Mouse (Mus musculus) liver, embryonic 14.5 days (tissue): ENCODE results near the gene Per3. TPM values are rescaled to one million over a fixed set of nuclear protein-coding genes. Genes with fewer than 3 reads are reported as not detected.

Experiments
- ATAC-seq: fragments of 200-750 bp; cut with Nextera tagmentation; 2 replicates; pipeline ENCODE4 v1.8.0; 2017; ENCODE audit warnings: moderate number of reproducible peaks, mild to moderate bottlenecking, moderate library complexity; ENCODE audit not compliant: insufficient read depth
- DNase-seq, 3 experiments: peaks; one replicate each; pipeline ENCODE4 v3.0.0-alpha.2; 2012 to 2013; ENCODE audit warnings: low read depth in 3 of 3, low spot score in 3 of 3
- H3K27ac ChIP-seq: fragments of 300-500 bp; sonication (generic); 2 replicates; pipeline ENCODE4 v1.5.1; 2014; ENCODE audit warnings: moderate library complexity, mild to moderate bottlenecking, control low read depth, inconsistent platforms
- H3K27me3 ChIP-seq: fragments of 300-500 bp; sonication (generic); 2 replicates; pipeline ENCODE4 v1.6.1; 2014; ENCODE audit warnings: mild to moderate bottlenecking, low read length, moderate library complexity; ENCODE audit not compliant: control insufficient read depth, insufficient read depth
- H3K36me3 ChIP-seq: fragments of 300-500 bp; sonication (generic); replicated peaks from 2 replicates; pipeline ENCODE4 v1.6.1; 2014; ENCODE audit warnings: low read depth; ENCODE audit not compliant: control insufficient read depth, insufficient read depth
- H3K4me1 ChIP-seq, 2 experiments: fragments of 200-500 bp in 1 of 2; fragments of 300-500 bp in 1 of 2; sonication (generic) in 1 of 2; replicated peaks; 2 replicates each; pipeline ENCODE4 v1.6.1; 2012 to 2014; ENCODE audit warnings: antibody characterized with exemption in 1 of 2, inconsistent platforms in 1 of 2, low read length in 1 of 2; ENCODE audit not compliant: control insufficient read depth in 2 of 2, insufficient read depth in 2 of 2
- H3K4me2 ChIP-seq: fragments of 300-500 bp; sonication (generic); 2 replicates; pipeline ENCODE4 v1.6.1; 2014; ENCODE audit warnings: low read depth, mild to moderate bottlenecking, control low read depth, moderate library complexity
- H3K4me3 ChIP-seq, 2 experiments: fragments of 200-500 bp in 1 of 2; fragments of 300-500 bp in 1 of 2; sonication (generic) in 1 of 2; 2 replicates each; pipeline ENCODE4 v1.5.1; 2012 to 2014; ENCODE audit warnings: low read depth in 2 of 2, low read length in 2 of 2, mild to moderate bottlenecking in 2 of 2, control low read depth in 1 of 2, inconsistent platforms in 1 of 2, moderate library complexity in 1 of 2; ENCODE audit not compliant: insufficient read depth in 1 of 2
- H3K9ac ChIP-seq: fragments of 300-500 bp; sonication (generic); replicated peaks from 2 replicates; pipeline ENCODE4 v1.6.1; 2014; ENCODE audit warnings: mild to moderate bottlenecking, control low read depth, moderate library complexity
- H3K9me3 ChIP-seq: fragments of 300-500 bp; sonication (generic); 2 replicates; pipeline ENCODE4 v1.6.1; 2016; ENCODE audit warnings: low read length, mixed read lengths; ENCODE audit not compliant: control insufficient read depth
- CTCF ChIP-seq: IDR thresholded peaks from 2 replicates; pipeline ENCODE4 v1.5.1; 2016; ENCODE audit warnings: antibody characterized with exemption, low read depth, control low read depth
- EP300 ChIP-seq: IDR thresholded peaks from 2 replicates; pipeline ENCODE4 v1.6.1; 2016; ENCODE audit warnings: antibody characterized with exemption, low read depth
- WGBS: fragments of 180-500 bp; shearing (Covaris S2); extraction: QIAGEN DNeasy Blood & Tissue Kit; methylation state at CpG from one replicate; pipeline ENCODE4 v1.1.7; 2014; ENCODE audit not compliant: insufficient replicate concordance; 5-methylcytosine and 5-hydroxymethylcytosine counted together
- polyA plus RNA-seq, 2 experiments: library from polyadenylated mRNA; depleted of rRNA in 1 of 2; stranded (reverse) in 1 of 2; unstranded in 1 of 2; fragments of >200 nt; fragmentation: Nextera tagmentation in 1 of 2; extraction: Ambion mirVana in 1 of 2; gene quantifications; 2 replicates each; pipeline versions ENCODE4 v1.2.1 to v1.2.3; 2012 to 2014

Gene Per3
- polyA plus RNA-seq (2012; rRNA removed) (2.2 and 2.3 TPM in 2 replicates), polyA plus RNA-seq (2014; fragmentation: Nextera tagmentation; extraction: Ambion mirVana) (2.4 and 2.9 TPM in 2 replicates)

DNA sequence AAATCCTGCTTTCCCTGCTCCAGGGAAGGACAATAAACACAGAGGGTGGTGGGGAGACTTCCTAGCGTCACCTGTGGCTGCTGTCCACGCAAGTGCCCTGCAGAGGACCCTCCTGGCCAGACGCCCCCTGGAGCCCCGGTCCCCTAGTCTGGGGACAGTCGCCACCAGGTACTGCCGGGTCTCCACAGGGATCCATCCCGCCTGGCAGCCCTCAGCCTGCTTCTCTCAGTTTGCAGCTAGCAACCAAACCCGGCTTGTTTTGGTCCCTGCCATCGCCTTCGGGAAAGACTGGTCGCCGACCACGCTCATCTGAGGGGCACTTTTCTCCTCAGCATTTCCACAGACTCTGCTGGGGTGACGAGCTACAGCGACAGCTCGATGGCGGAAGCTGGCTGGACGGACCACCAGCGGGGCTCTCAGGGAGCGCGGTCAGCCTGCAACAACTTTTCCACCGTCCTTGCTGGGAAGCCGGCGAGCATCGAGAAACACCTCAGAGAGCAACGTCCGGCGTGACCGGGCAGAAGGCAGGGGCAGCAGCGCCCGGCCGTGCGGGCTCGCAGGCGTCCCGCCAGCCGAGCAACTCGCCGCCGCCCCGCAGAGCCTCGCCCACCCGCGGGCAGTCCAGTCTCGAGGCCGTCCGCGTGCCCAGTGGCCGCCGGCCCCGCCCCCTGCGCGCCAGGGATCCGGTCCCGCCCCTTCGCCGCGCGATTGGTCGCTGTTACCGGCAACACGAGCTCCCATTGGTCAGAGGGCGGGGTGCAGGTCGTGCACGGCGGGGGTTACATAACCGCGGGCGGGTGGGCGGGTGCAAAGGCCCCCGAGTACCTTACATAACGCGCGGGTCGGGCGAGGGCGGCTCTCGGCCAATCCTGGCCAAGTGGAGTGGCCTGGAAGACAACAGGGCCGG lies at the start of gene Per3:
Gene Per3 (minus strand): TSS at position 629 of the 907 bp plus-strand sequence.
- H3K27me3 ChIP-seq, result no peaks in the 10 kb centered on the region
- peak; percentile 96 for ATAC-seq
- peaks cover 8% of the 10 kb centered on the region for H3K36me3 ChIP-seq
- 0 out of 2 replicates have a peak, but pooled peaks have one; percentile 3 for TF ChIP-seq CTCF
- no peak for TF ChIP-seq EP300
- peak within 1 kb of the TSS; percentile 72 for H3K9ac ChIP-seq
- H3K27ac ChIP-seq, result no peak within 1 kb of the TSS; the same call in 1 of the 2 replicates
- H3K9me3 ChIP-seq, result no peaks in the 10 kb centered on the region
- H3K4me1 ChIP-seq, result peaks cover 3 to 13% of the 10 kb centered on the region in 2 experiments; a peak in 3 of 4 replicates
- peak; percentile 85 to 89 (median 89) for DNase-seq
- under 1% methylated on average over 76 of the region's 79 CpGs for whole genome bisulfite sequencing
- H3K4me3 ChIP-seq, result peak within 1 kb of the TSS; percentile 62 to 68
- H3K4me2 ChIP-seq, result peak within 1 kb of the TSS; percentile 99

DNA sequence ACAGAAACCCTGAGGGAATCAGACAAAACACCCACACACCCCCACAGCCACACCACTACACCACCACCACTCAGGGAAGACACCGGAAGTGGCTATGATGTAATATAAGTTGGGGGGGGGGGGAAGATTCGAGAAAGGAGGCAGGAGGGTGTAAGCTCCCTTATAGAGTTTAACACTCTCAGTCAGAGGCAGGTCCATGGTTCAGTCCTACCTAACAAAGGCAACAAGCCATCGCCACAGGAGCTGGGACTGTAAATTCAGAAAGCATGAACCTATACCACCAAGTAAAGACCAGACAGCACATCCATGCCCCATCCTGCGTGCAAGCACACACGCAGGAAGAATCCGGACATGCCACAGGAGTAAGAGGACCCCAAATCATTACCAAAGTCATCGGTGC lies 44.8 kb upstream of the Per3 start, which contains the start of gene Gm13090:
Gene Gm13090 (plus strand): TSS at position 301 of the 400 bp plus-strand sequence.
- Histone ChIP-seq H3K27me3 (no peaks in the 10 kb centered on the region), H3K4me1 (no peaks in the 10 kb centered on the region), H3K27ac (no peak within 1 kb of the TSS), H3K9ac (no peak within 1 kb of the TSS), H3K4me2 (no peak within 1 kb of the TSS), H3K4me3 (no peak within 1 kb of the TSS), H3K36me3 (no peaks in the 10 kb centered on the region), H3K9me3 (no peaks in the 10 kb centered on the region)
- DNase-seq (no peak), ATAC-seq (no peak)
- no peak for TF ChIP-seq CTCF
- TF ChIP-seq EP300, result no peak
- 65% methylated on average over 7 of the region's 7 CpGs for WGBS

DNA sequence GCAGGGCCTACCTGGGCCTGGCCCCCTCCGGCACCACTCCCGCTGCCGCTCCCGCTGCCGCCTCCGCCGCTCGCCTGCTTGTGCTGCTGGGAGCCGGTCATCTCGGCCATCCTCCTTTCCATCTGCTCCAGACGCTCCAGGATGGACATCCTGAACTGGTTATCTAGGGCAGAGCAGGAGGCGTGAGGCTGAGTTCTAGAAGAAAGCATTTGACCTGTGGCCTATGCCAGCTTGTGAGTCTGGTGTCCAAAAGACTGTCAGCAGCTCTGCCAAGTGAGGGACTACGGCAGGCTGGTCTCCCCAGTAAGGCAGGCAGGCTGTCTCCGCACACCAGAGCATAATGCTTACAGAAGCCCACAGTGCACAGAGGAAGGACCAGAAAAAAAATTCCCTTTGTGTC lies 44.4 kb upstream of the Per3 start:
- DNase-seq (no peak), ATAC-seq (no peak)
- H3K9ac ChIP-seq, result no peak overlapping the region
- H3K4me3 ChIP-seq, result no peak overlapping the region
- H3K36me3 ChIP-seq, result no peaks in the 10 kb centered on the region
- no peaks in the 10 kb centered on the region for H3K4me1 ChIP-seq
- H3K4me2 ChIP-seq, result no peak overlapping the region
- no peak overlapping the region for H3K27ac ChIP-seq
- no peaks in the 10 kb centered on the region for H3K27me3 ChIP-seq
- no peak for TF ChIP-seq EP300
- TF ChIP-seq CTCF, result no peak
- H3K9me3 ChIP-seq, result no peaks in the 10 kb centered on the region
- 68% methylated on average over 14 of the region's 14 CpGs for WGBS

DNA sequence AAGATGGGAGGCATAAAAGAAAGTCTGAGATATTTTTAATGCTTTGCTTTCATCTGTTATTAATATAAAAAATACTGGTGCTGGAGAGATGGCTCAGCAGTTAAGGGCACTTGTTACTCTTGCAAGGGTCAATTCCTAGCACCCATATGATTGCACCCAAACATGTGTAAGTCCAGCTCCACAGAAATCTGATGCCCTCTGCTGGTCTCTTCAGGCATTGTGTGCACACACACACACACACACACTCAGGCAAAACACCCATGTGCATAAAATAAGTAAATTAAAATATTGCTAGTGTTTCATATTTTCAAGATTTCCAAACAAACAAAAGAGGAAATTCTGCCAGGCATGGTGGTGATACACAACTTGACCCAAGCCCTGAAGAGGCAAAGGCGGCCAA lies 42.9 kb upstream of the Per3 start:
- no peaks in the 10 kb centered on the region for H3K27me3 ChIP-seq
- H3K4me2 ChIP-seq, result no peak overlapping the region
- no peak overlapping the region for H3K4me3 ChIP-seq
- ATAC-seq (no peak), DNase-seq (no peak)
- H3K9ac ChIP-seq, result no peak overlapping the region
- WGBS, result 70% methylated on average over 1 of the region's 1 CpGs
- no peaks in the 10 kb centered on the region for H3K36me3 ChIP-seq
- H3K4me1 ChIP-seq, result no peaks in the 10 kb centered on the region
- H3K27ac ChIP-seq, result no peak overlapping the region
- TF ChIP-seq EP300, result no peak
- peak; percentile 13; the same call in 1 of the 2 replicates for TF ChIP-seq CTCF
- no peaks in the 10 kb centered on the region for H3K9me3 ChIP-seq

DNA sequence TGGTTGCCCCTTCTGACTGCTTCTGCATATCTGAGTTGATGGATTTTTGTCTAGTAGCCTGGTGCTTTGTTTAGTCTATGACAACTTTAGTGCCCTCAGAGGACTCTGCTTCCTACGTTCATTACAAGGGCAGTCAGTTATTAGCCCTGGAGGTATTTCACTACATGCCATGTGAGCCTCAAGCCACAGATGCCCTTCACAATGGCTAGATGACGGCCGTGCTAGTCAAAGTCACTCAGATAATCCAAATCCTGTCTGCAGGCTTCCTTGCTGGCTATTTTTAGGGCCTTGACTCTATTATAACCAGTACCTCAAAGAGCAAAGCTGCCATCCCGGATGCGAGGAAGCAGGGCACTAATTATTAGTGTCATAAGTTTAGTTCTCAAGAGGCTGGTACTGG lies 38.6 kb upstream of the Per3 start:
- no peak overlapping the region for H3K4me3 ChIP-seq
- no peaks in the 10 kb centered on the region for H3K9me3 ChIP-seq
- DNase-seq (no peak), ATAC-seq (no peak)
- H3K36me3 ChIP-seq, result no peaks in the 10 kb centered on the region
- 63% methylated on average over 5 of the region's 5 CpGs for WGBS
- no peak overlapping the region for H3K27ac ChIP-seq
- no peaks in the 10 kb centered on the region for H3K4me1 ChIP-seq
- no peak overlapping the region for H3K4me2 ChIP-seq
- H3K27me3 ChIP-seq, result no peaks in the 10 kb centered on the region
- H3K9ac ChIP-seq, result no peak overlapping the region
- TF ChIP-seq EP300, result no peak
- TF ChIP-seq CTCF, result no peak
